Mouse (Mus musculus): ENCODE data around the gene Ptprd. TPM values are rescaled to one million over a fixed set of nuclear protein-coding genes. Genes with fewer than 3 reads are reported as not detected.
A peak's percentile ranks its signal among the peaks of the same experiment; 100 is the strongest.
"Not testable (repeated sequence)": the region's sequence is repeated elsewhere in the genome, so short reads cannot be mapped to it uniquely, and the experiment has no call there.

Ptprd gene
- polyA plus RNA-seq, 1 experiment from 2014 or later = 13.8 TPM

GRCm38 (mm10) chr4:76056836-76057235, 2154.9 kb downstream of the Ptprd start:
- no peak overlapping the region for H3K9ac ChIP-seq (ENCODE audit: low read depth, low read length)
- WGBS = 81% methylated on average over 2 of the region's 2 CpGs
- TF ChIP-seq CTCF (IDR thresholded peaks at IDR 0.05; ENCODE audit: low read depth) = no peak
- ATAC-seq = no peak
- H3K4me3 ChIP-seq (ENCODE audit: low read depth, low read length) = no peak overlapping the region
- no peaks in the 10 kb centered on the region for H3K36me3 ChIP-seq (ENCODE audit: control insufficient read depth, insufficient read depth)
- H3K4me1 ChIP-seq (replicated peaks; ENCODE audit: control insufficient read depth, insufficient read depth, low read length) = no peaks in the 10 kb centered on the region
- H3K27me3 ChIP-seq (replicated peaks; ENCODE audit: control insufficient read depth, insufficient read depth, low read length) = no peaks in the 10 kb centered on the region
- H3K4me2 ChIP-seq (replicated peaks; ENCODE audit: low read depth) = no peak overlapping the region
- H3K9me3 ChIP-seq (ENCODE audit: control insufficient read depth) = no peaks in the 10 kb centered on the region
- no peak overlapping the region for H3K27ac ChIP-seq (ENCODE audit: low read depth, low read length)

GRCm38 (mm10) chr4:76045650-76046049, 2166.1 kb downstream of the Ptprd start:
- H3K4me2 ChIP-seq (replicated peaks; ENCODE audit: low read depth) = no peak overlapping the region
- no peak overlapping the region for H3K27ac ChIP-seq (ENCODE audit: low read depth, low read length)
- 35% methylated on average over 2 of the region's 2 CpGs for WGBS
- H3K4me3 ChIP-seq (ENCODE audit: low read depth, low read length) = no peak overlapping the region
- ATAC-seq = no peak
- 0 out of 2 replicates have a peak, but pooled peaks cover 4% of the 10 kb centered on the region for H3K4me1 ChIP-seq (replicated peaks; ENCODE audit: control insufficient read depth, insufficient read depth, low read length)
- no peak for TF ChIP-seq CTCF (IDR thresholded peaks at IDR 0.05; ENCODE audit: low read depth)
- 0 out of 2 replicates have a peak, but pooled peaks cover 5% of the 10 kb centered on the region for H3K36me3 ChIP-seq (ENCODE audit: control insufficient read depth, insufficient read depth)
- no peaks in the 10 kb centered on the region for H3K27me3 ChIP-seq (replicated peaks; ENCODE audit: control insufficient read depth, insufficient read depth, low read length)
- no peak overlapping the region for H3K9ac ChIP-seq (ENCODE audit: low read depth, low read length)
- H3K9me3 ChIP-seq (ENCODE audit: control insufficient read depth) = no peaks in the 10 kb centered on the region

GRCm38 (mm10) chr4:76044802-76045201, 2167.0 kb downstream of the Ptprd start:
- no peak overlapping the region for H3K4me2 ChIP-seq (replicated peaks; ENCODE audit: low read depth)
- no peak overlapping the region for H3K4me3 ChIP-seq (ENCODE audit: low read depth, low read length)
- H3K9ac ChIP-seq (ENCODE audit: low read depth, low read length) = no peak overlapping the region
- WGBS = 70% methylated on average over 1 of the region's 1 CpGs
- H3K36me3 ChIP-seq (ENCODE audit: control insufficient read depth, insufficient read depth) = no peaks in the 10 kb centered on the region
- H3K27ac ChIP-seq (ENCODE audit: low read depth, low read length) = no peak overlapping the region
- ATAC-seq = no peak
- TF ChIP-seq CTCF (IDR thresholded peaks at IDR 0.05; ENCODE audit: low read depth) = no peak
- H3K27me3 ChIP-seq (replicated peaks; ENCODE audit: control insufficient read depth, insufficient read depth, low read length) = no peaks in the 10 kb centered on the region
- 0 out of 2 replicates have a peak, but pooled peaks cover 4% of the 10 kb centered on the region for H3K4me1 ChIP-seq (replicated peaks; ENCODE audit: control insufficient read depth, insufficient read depth, low read length)
- no peaks in the 10 kb centered on the region for H3K9me3 ChIP-seq (ENCODE audit: control insufficient read depth)

- not testable (repeated sequence) for H3K36me3 ChIP-seq (ENCODE audit: control insufficient read depth, insufficient read depth); H3K4me3 ChIP-seq (ENCODE audit: low read depth, low read length); H3K27me3 ChIP-seq (replicated peaks; ENCODE audit: control insufficient read depth, insufficient read depth, low read length); H3K9me3 ChIP-seq (ENCODE audit: control insufficient read depth); H3K9ac ChIP-seq (ENCODE audit: low read depth, low read length); H3K4me1 ChIP-seq (replicated peaks; ENCODE audit: control insufficient read depth, insufficient read depth, low read length); ATAC-seq; H3K4me2 ChIP-seq (replicated peaks; ENCODE audit: low read depth); H3K27ac ChIP-seq (ENCODE audit: low read depth, low read length)
- 86% methylated on average over 4 of the region's 4 CpGs for WGBS
- TF ChIP-seq CTCF (IDR thresholded peaks at IDR 0.05; ENCODE audit: low read depth) = peak; percentile 26; the same call in 1 of the 2 replicates
Measured at GRCm38 (mm10) chr4:76037178-76037577, 2174.6 kb downstream of the Ptprd start.

- no peak overlapping the region for H3K9ac ChIP-seq (ENCODE audit: low read depth, low read length)
- 85% methylated on average over 8 of the region's 8 CpGs for WGBS
- no peak overlapping the region for H3K4me3 ChIP-seq (ENCODE audit: low read depth, low read length)
- no peaks in the 10 kb centered on the region for H3K36me3 ChIP-seq (ENCODE audit: control insufficient read depth, insufficient read depth)
- no peak overlapping the region for H3K27ac ChIP-seq (ENCODE audit: low read depth, low read length)
- H3K4me2 ChIP-seq (replicated peaks; ENCODE audit: low read depth) = no peak overlapping the region
- no peaks in the 10 kb centered on the region for H3K4me1 ChIP-seq (replicated peaks; ENCODE audit: control insufficient read depth, insufficient read depth, low read length)
- no peak for TF ChIP-seq CTCF (IDR thresholded peaks at IDR 0.05; ENCODE audit: low read depth)
- ATAC-seq = no peak
- no peaks in the 10 kb centered on the region for H3K27me3 ChIP-seq (replicated peaks; ENCODE audit: control insufficient read depth, insufficient read depth, low read length)
- no peaks in the 10 kb centered on the region for H3K9me3 ChIP-seq (ENCODE audit: control insufficient read depth)
Measured at GRCm38 (mm10) chr4:76025571-76026325, 2186.0 kb downstream of the Ptprd start.

GRCm38 (mm10) chr4:76024502-76024821, 2187.3 kb downstream of the Ptprd start:
- no peak for ATAC-seq
- Histone ChIP-seq H3K27ac (ENCODE audit: low read depth, low read length) (no peak overlapping the region), H3K4me3 (ENCODE audit: low read depth, low read length) (no peak overlapping the region), H3K9me3 (ENCODE audit: control insufficient read depth) (no peaks in the 10 kb centered on the region), H3K4me2 (replicated peaks; ENCODE audit: low read depth) (no peak overlapping the region), H3K27me3 (replicated peaks; ENCODE audit: control insufficient read depth, insufficient read depth, low read length) (no peaks in the 10 kb centered on the region), H3K4me1 (replicated peaks; ENCODE audit: control insufficient read depth, insufficient read depth, low read length) (no peaks in the 10 kb centered on the region), H3K36me3 (ENCODE audit: control insufficient read depth, insufficient read depth) (no peaks in the 10 kb centered on the region), H3K9ac (ENCODE audit: low read depth, low read length) (no peak overlapping the region)
- TF ChIP-seq CTCF (IDR thresholded peaks at IDR 0.05; ENCODE audit: low read depth) = no peak
- 71% methylated on average over 3 of the region's 3 CpGs for WGBS
